Mouse (Mus musculus): ENCODE measurements around the gene Mlec. TPM values are rescaled to one million over a fixed set of nuclear protein-coding genes. Genes with fewer than 3 reads are reported as not detected.

The Mlec gene
- 65.5 and 80.9 TPM in 2 replicates for total RNA-seq (2014; rRNA removed)
- polyA plus RNA-seq (2015; fragmentation: Nextera tagmentation; extraction: Ambion mirVana), result 15.5 and 20.6 TPM in 2 replicates

DNA sequence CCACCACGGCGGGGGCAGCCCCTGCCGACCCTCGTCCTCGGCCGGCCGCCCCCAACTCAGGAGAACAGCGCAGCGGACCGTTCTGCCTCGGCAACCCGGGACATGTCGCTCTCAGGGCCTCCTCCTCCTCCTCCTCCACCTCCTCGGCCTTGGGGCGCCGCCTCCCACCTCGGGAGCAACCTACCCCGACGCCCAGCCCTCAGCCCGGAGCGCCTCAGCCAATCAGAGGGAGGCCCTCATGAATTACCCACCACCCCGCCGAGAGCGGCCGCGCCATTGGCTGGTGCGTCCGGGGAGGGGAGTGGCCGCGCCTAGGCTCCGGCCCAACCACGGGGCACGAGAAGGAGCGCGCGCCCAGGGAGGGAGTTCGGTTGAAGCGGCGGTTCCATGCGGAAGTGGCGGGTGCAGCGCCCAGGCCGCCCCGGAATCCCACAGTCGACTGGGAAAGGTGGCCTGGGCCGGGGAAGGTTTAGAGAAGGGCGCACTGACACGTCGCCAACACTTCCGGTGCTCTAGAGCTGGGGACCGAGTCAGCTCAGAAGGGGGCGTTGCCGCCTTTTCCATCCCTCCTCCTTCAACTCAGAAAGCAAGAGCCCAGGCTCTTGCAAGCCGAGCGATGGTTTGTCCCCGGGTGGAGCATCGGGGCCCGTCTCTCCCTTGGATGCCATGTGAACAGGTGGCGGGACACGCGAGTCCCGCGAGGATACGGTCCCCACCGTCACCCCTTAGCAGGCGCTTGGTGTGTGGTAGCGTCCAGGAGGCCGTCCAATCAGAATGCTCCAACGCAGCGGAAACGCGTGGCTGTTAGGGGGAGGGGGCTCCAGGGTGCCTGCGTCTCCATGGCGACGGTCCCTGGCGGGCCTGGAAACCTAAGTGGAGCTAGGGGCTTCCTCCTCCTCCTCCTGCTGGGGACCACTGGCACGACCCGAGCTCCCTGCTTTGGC is at the start of gene Mlec:
Gene Mlec, minus strand, starts transcription at position 140 of the 944 bp plus-strand sequence.
- peak within 1 kb of the TSS; percentile 97 for H3K4me2 ChIP-seq (ENCODE audit: low read depth, low read length)
- DNase-seq (ENCODE audit: low spot score) (peak; percentile 99), ATAC-seq (peak; percentile 97)
- peak within 1 kb of the TSS; percentile 82 for H3K9ac ChIP-seq (replicated peaks; ENCODE audit: low read length)
- H3K9me3 ChIP-seq (ENCODE audit: low read length), result no peaks in the 10 kb centered on the region
- no peaks in the 10 kb centered on the region for H3K27me3 ChIP-seq (ENCODE audit: insufficient read depth, low read length)
- H3K4me1 ChIP-seq (ENCODE audit: insufficient read depth, low read length), result peaks cover 13% of the 10 kb centered on the region; the same call in 1 of the 2 replicates
- TF ChIP-seq CTCF (IDR thresholded peaks at IDR 0.05; ENCODE audit: low read depth), result peak; percentile 48
- 1% methylated on average over 73 of the region's 78 CpGs for WGBS
- no peaks in the 10 kb centered on the region for H3K36me3 ChIP-seq (ENCODE audit: insufficient read depth, low read length)
- peak within 1 kb of the TSS; percentile 97 for H3K27ac ChIP-seq
- H3K4me3 ChIP-seq (ENCODE audit: low read length), result peak within 1 kb of the TSS; percentile 74

DNA sequence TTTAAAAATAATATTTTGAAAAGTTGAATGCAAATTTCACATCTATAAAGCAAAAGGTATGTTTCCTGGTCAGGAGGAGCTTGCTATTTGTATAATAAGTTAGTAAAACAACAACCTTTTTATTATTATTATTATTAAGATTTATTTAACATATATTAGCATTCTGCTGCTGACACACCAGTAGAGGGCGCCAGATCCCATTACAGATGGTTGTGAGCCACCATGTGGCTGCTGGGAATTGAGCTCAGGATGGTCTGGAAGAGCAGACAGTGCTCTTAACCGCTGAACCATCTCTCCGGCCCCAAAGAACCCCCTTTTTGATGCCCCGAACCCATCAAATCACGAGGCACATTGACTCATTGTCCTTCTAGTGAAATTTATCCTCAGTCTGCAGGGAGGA is 49.3 kb upstream of the Mlec start:
- Histone ChIP-seq H3K4me3 (ENCODE audit: low read length) (no peak overlapping the region), H3K9me3 (ENCODE audit: low read length) (no peaks in the 10 kb centered on the region), H3K4me2 (ENCODE audit: low read depth, low read length) (no peak overlapping the region), H3K36me3 (ENCODE audit: insufficient read depth, low read length) (no peaks in the 10 kb centered on the region), H3K4me1 (ENCODE audit: insufficient read depth, low read length) (peaks cover 11% of the 10 kb centered on the region; the same call in 1 of the 2 replicates), H3K27ac (no peak overlapping the region), H3K27me3 (ENCODE audit: insufficient read depth, low read length) (no peaks in the 10 kb centered on the region), H3K9ac (replicated peaks; ENCODE audit: low read length) (no peak overlapping the region)
- no peak for ATAC-seq
- no peak for DNase-seq (ENCODE audit: low spot score)
- TF ChIP-seq CTCF (IDR thresholded peaks at IDR 0.05; ENCODE audit: low read depth), result peak; percentile 45
- 58% methylated on average over 5 of the region's 5 CpGs for whole genome bisulfite sequencing

DNA sequence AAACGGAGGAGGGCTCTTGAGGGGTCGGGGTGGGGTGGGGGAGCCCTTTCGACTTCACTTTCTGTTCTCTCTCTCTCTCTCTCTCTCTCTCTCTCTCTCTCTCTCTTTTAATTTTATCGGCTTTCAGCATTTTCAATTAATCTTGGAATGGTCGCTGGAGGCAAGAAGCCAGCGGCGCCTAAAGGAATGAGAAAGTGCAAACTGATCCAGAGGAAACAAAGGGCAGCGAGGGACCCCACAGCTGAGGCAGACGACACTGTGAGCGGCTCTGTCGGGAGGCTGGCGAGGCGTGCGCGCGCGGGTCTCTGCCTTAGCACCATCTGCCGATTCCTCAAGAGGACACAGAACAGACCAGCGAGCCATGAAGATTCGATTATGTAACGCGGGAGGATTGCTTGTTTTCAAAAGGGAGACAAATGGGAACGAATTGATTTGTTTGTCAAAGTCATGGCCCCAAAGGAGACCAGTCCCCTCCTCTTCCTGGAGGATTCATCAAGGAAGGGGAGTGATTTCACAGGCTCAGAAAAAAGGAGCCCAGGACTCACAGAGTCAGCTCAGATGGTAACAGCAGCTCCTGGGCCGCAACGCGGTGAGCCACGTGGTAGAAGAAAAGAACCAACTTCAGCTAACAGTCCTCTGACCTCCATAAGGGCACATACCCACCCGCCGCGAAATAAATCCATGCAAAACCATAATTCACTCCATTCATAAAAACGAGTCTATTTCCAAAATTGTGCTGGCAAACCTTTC is 46.8 kb upstream of the Mlec start:
- ATAC-seq (peak; percentile 81), DNase-seq (ENCODE audit: low spot score) (peak; percentile 79)
- peak overlapping the region; percentile 58 for H3K4me2 ChIP-seq (ENCODE audit: low read depth, low read length)
- peak overlapping the region; percentile 24 for H3K4me3 ChIP-seq (ENCODE audit: low read length)
- TF ChIP-seq CTCF (IDR thresholded peaks at IDR 0.05; ENCODE audit: low read depth), result no peak
- H3K36me3 ChIP-seq (ENCODE audit: insufficient read depth, low read length), result no peaks in the 10 kb centered on the region
- no peaks in the 10 kb centered on the region for H3K9me3 ChIP-seq (ENCODE audit: low read length)
- peak overlapping the region; percentile 74; the same call in 1 of the 2 replicates for H3K27ac ChIP-seq
- peaks cover 11% of the 10 kb centered on the region; the same call in 1 of the 2 replicates for H3K4me1 ChIP-seq (ENCODE audit: insufficient read depth, low read length)
- no peaks in the 10 kb centered on the region for H3K27me3 ChIP-seq (ENCODE audit: insufficient read depth, low read length)
- WGBS, result 2% methylated on average over 31 of the region's 31 CpGs
- H3K9ac ChIP-seq (replicated peaks; ENCODE audit: low read length), result peak overlapping the region; percentile 48

DNA sequence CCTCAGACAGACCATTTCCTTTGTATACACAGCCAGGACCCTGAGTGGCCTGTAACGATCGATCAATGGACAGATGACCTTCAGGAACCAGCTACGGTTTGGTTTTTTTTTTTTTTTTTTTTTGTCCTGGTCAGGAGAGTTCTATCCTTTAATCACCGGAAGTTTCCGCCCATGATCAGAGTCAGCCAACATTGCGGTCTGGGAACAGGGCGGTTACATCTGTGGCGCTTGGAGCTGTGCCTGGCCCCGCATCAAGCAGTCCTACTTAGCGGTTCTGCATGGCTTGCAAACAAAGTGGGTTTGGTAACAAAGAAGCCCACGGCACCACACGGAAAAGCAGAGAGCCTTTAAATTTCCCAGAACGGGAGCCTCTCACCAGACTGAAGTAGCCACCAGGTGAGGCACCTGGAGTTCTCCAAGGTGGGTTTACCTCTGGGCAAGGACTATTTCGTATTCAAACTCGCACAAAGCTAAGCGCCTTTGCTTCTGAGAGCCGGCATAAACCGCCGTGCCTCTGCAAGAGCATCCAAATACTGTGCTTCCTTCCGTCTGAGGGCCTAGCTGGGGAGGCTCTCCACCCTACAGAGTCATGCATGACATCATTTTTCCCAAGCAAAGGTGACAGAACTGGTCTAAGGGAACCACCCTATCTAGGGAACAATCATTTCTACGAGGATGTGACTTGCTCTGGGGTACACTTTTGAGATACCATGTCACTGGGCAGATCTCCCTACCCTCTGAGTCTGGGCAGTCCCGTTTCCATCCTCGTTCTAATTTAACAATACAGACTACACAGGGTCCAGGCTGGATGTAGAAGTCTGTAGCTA is 46.0 kb upstream of the Mlec start:
- 11% methylated on average over 23 of the region's 23 CpGs for WGBS
- Histone ChIP-seq H3K4me2 (ENCODE audit: low read depth, low read length) (peak overlapping the region; percentile 58), H3K36me3 (ENCODE audit: insufficient read depth, low read length) (no peaks in the 10 kb centered on the region), H3K4me1 (ENCODE audit: insufficient read depth, low read length) (peaks cover 11% of the 10 kb centered on the region; the same call in 1 of the 2 replicates), H3K27ac (peak overlapping the region; percentile 74), H3K27me3 (ENCODE audit: insufficient read depth, low read length) (no peaks in the 10 kb centered on the region), H3K4me3 (ENCODE audit: low read length) (peak overlapping the region; percentile 24), H3K9ac (replicated peaks; ENCODE audit: low read length) (peak overlapping the region; percentile 48), H3K9me3 (ENCODE audit: low read length) (no peaks in the 10 kb centered on the region)
- ATAC-seq (peak; percentile 66; the same call in 1 of the 2 replicates), DNase-seq (ENCODE audit: low spot score) (peak; percentile 64)
- no peak for TF ChIP-seq CTCF (IDR thresholded peaks at IDR 0.05; ENCODE audit: low read depth)

DNA sequence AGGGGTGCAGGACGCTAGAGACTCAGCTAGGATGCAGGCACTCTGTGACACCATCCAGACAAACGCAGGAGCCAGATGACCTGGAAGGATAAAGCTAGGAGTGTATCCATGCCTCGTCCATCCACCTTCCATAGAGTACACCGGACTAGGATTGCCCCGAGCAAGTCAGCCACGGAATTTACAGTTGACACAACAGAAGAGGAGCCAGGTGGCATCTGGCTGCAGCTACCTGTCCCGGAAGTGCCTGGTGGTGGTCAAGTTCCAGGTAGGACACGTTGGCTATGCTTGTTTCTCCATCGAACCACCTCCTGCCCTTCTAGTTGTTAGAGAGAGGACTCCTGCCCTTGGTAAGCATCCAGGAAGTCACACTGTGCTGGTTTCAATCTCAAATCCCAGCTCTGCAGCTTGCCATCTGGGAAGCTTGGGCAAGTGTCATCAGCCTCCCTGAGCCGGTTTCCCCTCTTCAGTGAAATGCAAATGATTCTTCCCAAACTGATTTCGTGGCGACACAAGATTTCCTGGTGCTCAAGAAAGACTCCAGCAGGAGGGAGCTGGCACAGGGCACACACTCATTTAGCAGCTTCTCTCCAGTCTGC is 36.7 kb upstream of the Mlec start:
- H3K4me3 ChIP-seq (ENCODE audit: low read length), result peak overlapping the region; percentile 62; the same call in 1 of the 2 replicates
- peak overlapping the region; percentile 76; the same call in 1 of the 2 replicates for H3K9ac ChIP-seq (replicated peaks; ENCODE audit: low read length)
- TF ChIP-seq CTCF (IDR thresholded peaks at IDR 0.05; ENCODE audit: low read depth), result no peak
- WGBS, result 7% methylated on average over 12 of the region's 12 CpGs
- H3K4me2 ChIP-seq (ENCODE audit: low read depth, low read length), result peak overlapping the region; percentile 97
- no peaks in the 10 kb centered on the region for H3K9me3 ChIP-seq (ENCODE audit: low read length)
- no peaks in the 10 kb centered on the region for H3K36me3 ChIP-seq (ENCODE audit: insufficient read depth, low read length)
- peaks cover 12% of the 10 kb centered on the region for H3K4me1 ChIP-seq (ENCODE audit: insufficient read depth, low read length)
- DNase-seq (ENCODE audit: low spot score), result peak; percentile 44
- peak; percentile 49 for ATAC-seq
- H3K27ac ChIP-seq, result peak overlapping the region; percentile 68; the same call in 1 of the 2 replicates
- H3K27me3 ChIP-seq (ENCODE audit: insufficient read depth, low read length), result peaks cover 11% of the 10 kb centered on the region; the same call in 1 of the 2 replicates

Data from hindbrain, postnatal 0 days (tissue).